Mouse (Mus musculus) heart, embryonic 12.5 days (tissue): ENCODE results near the gene Rasl11a. TPM values are rescaled to one million over a fixed set of nuclear protein-coding genes. Genes with fewer than 3 reads are reported as not detected.

ENCODE experiments used
- ATAC-seq: fragments of 200-750 bp; cut with Nextera tagmentation; 2 replicates; pipeline ENCODE4 v1.8.0; 2017; ENCODE audit warnings: moderate TSS enrichment, moderate library complexity; ENCODE audit not compliant: insufficient number of reproducible peaks, low FRiP score
- H3K27ac ChIP-seq: fragments of 300-500 bp; sonication (generic); 2 replicates; pipeline ENCODE4 v1.5.1; 2016; ENCODE audit warnings: mild to moderate bottlenecking, moderate library complexity; ENCODE audit not compliant: poor library complexity, severe bottlenecking
- H3K27me3 ChIP-seq: fragments of 300-500 bp; sonication (generic); replicated peaks from 2 replicates; pipeline ENCODE4 v1.6.1; 2016; ENCODE audit warnings: mild to moderate bottlenecking, moderate library complexity
- H3K36me3 ChIP-seq: fragments of 300-500 bp; sonication (generic); 2 replicates; pipeline ENCODE4 v1.6.1; 2016; ENCODE audit warnings: mild to moderate bottlenecking, moderate library complexity
- H3K4me1 ChIP-seq: fragments of 300-500 bp; sonication (generic); replicated peaks from 2 replicates; pipeline ENCODE4 v1.6.1; 2016; ENCODE audit warnings: mild to moderate bottlenecking
- H3K4me2 ChIP-seq: fragments of 300-500 bp; sonication (generic); 2 replicates; pipeline ENCODE4 v1.6.1; 2016; ENCODE audit warnings: mild to moderate bottlenecking, moderate library complexity
- H3K4me3 ChIP-seq: fragments of 300-500 bp; sonication (generic); 2 replicates; pipeline ENCODE4 v1.5.1; 2016; ENCODE audit warnings: mild to moderate bottlenecking
- H3K9ac ChIP-seq: fragments of 300-500 bp; sonication (generic); 2 replicates; pipeline ENCODE4 v1.6.1; 2016; ENCODE audit warnings: mild to moderate bottlenecking, moderate library complexity
- H3K9me3 ChIP-seq: fragments of 300-500 bp; sonication (generic); replicated peaks from 2 replicates; pipeline ENCODE4 v1.6.1; 2016; ENCODE audit warnings: mild to moderate bottlenecking, moderate library complexity
- WGBS: fragments of 180-500 bp; shearing (Covaris S2); methylation state at CpG from one replicate; pipeline ENCODE4 v1.1.7; 2016; 5-methylcytosine and 5-hydroxymethylcytosine counted together
- polyA plus RNA-seq: library from polyadenylated mRNA; unstranded; fragments of >200 nt; fragmentation: Nextera tagmentation; extraction: Ambion mirVana; gene quantifications from 2 replicates; pipeline ENCODE4 v1.2.1, GENCODE M21; 2016

The Rasl11a gene
- polyA plus RNA-seq, 1 experiment from 2014 or later, result 10.3 TPM

- H3K4me2 ChIP-seq, result peak overlapping the region; percentile 88
- H3K4me3 ChIP-seq, result peak overlapping the region; percentile 84
- no peaks in the 10 kb centered on the region for H3K27me3 ChIP-seq
- H3K36me3 ChIP-seq, result peaks cover 33% of the 10 kb centered on the region
- WGBS, result 47% methylated on average over 7 of the region's 7 CpGs
- H3K27ac ChIP-seq, result peak overlapping the region; percentile 84
- peaks cover 16% of the 10 kb centered on the region for H3K4me1 ChIP-seq
- ATAC-seq, result no peak; the same call in 1 of the 2 replicates
- H3K9ac ChIP-seq, result peak overlapping the region; percentile 32; the same call in 1 of the 2 replicates
- no peaks in the 10 kb centered on the region for H3K9me3 ChIP-seq
Observed at GRCm38 (mm10) chr5:146832435-146832768, 12.5 kb upstream of the Rasl11a start.

- H3K27ac ChIP-seq, result peak within 1 kb of the TSS; percentile 84
- peak; percentile 99 for ATAC-seq
- H3K9me3 ChIP-seq, result no peaks in the 10 kb centered on the region
- WGBS, result under 1% methylated on average over 60 of the region's 60 CpGs
- peak within 1 kb of the TSS; percentile 84 for H3K4me3 ChIP-seq
- no peaks in the 10 kb centered on the region for H3K27me3 ChIP-seq
- peak within 1 kb of the TSS; percentile 88 for H3K4me2 ChIP-seq
- peaks cover 16% of the 10 kb centered on the region for H3K4me1 ChIP-seq
- H3K36me3 ChIP-seq, result peaks cover 38% of the 10 kb centered on the region
- H3K9ac ChIP-seq, result peak within 1 kb of the TSS; percentile 95
Observed at GRCm38 (mm10) chr5:146832769-146833448, 12.0 kb upstream of the Rasl11a start, which contains the start of gene Rpl21. Gene Rpl21, plus strand, starts transcription at chr5:146832890.

GRCm38 (mm10) chr5:146833673-146834201 is 11.1 kb upstream of the Rasl11a start:
- 16% methylated on average over 8 of the region's 8 CpGs for WGBS
- Histone ChIP-seq H3K4me1 (peaks cover 16% of the 10 kb centered on the region), H3K4me2 (peak overlapping the region; percentile 88), H3K4me3 (peak overlapping the region; percentile 84), H3K36me3 (peaks cover 47% of the 10 kb centered on the region), H3K9ac (peak overlapping the region; percentile 95), H3K27me3 (no peaks in the 10 kb centered on the region), H3K27ac (peak overlapping the region; percentile 84), H3K9me3 (no peaks in the 10 kb centered on the region)
- no peak for ATAC-seq

- H3K4me2 ChIP-seq, result no peak overlapping the region
- H3K9ac ChIP-seq, result no peak overlapping the region
- ATAC-seq, result no peak
- H3K36me3 ChIP-seq, result peaks cover 51% of the 10 kb centered on the region
- H3K4me1 ChIP-seq, result peaks cover 16% of the 10 kb centered on the region
- no peak overlapping the region for H3K4me3 ChIP-seq
- 81% methylated on average over 8 of the region's 8 CpGs for WGBS
- no peaks in the 10 kb centered on the region for H3K27me3 ChIP-seq
- no peak overlapping the region for H3K27ac ChIP-seq
- no peaks in the 10 kb centered on the region for H3K9me3 ChIP-seq
Observed at GRCm38 (mm10) chr5:146834959-146835358, 9.9 kb upstream of the Rasl11a start.

GRCm38 (mm10) chr5:146837967-146838720 is 6.7 kb upstream of the Rasl11a start:
- H3K9me3 ChIP-seq, result no peaks in the 10 kb centered on the region
- no peak for ATAC-seq
- H3K4me1 ChIP-seq, result peaks cover 11% of the 10 kb centered on the region
- no peak overlapping the region for H3K4me3 ChIP-seq
- H3K4me2 ChIP-seq, result no peak overlapping the region
- H3K9ac ChIP-seq, result no peak overlapping the region
- 62% methylated on average over 7 of the region's 7 CpGs for WGBS
- H3K27me3 ChIP-seq, result no peaks in the 10 kb centered on the region
- H3K27ac ChIP-seq, result no peak overlapping the region
- peaks cover 51% of the 10 kb centered on the region for H3K36me3 ChIP-seq

- H3K9ac ChIP-seq, result no peak overlapping the region
- H3K4me3 ChIP-seq, result no peak overlapping the region
- no peaks in the 10 kb centered on the region for H3K27me3 ChIP-seq
- no peak for ATAC-seq
- peaks cover 8% of the 10 kb centered on the region for H3K4me1 ChIP-seq
- H3K27ac ChIP-seq, result no peak overlapping the region
- H3K4me2 ChIP-seq, result no peak overlapping the region
- H3K36me3 ChIP-seq, result peaks cover 51% of the 10 kb centered on the region
- H3K9me3 ChIP-seq, result no peaks in the 10 kb centered on the region
- 43% methylated on average over 12 of the region's 12 CpGs for WGBS
Observed at GRCm38 (mm10) chr5:146838836-146839648, 5.8 kb upstream of the Rasl11a start.

GRCm38 (mm10) chr5:146839760-146840159 is 5.1 kb upstream of the Rasl11a start:
- WGBS, result 52% methylated on average over 5 of the region's 5 CpGs
- Histone ChIP-seq H3K27ac (no peak overlapping the region), H3K4me2 (no peak overlapping the region), H3K9ac (no peak overlapping the region), H3K4me1 (peaks cover 6% of the 10 kb centered on the region; the same call in 1 of the 2 replicates), H3K4me3 (no peak overlapping the region), H3K36me3 (peaks cover 44% of the 10 kb centered on the region), H3K27me3 (no peaks in the 10 kb centered on the region), H3K9me3 (no peaks in the 10 kb centered on the region)
- no peak for ATAC-seq

- ATAC-seq, result no peak
- Histone ChIP-seq H3K4me2 (no peak overlapping the region), H3K4me3 (no peak overlapping the region), H3K36me3 (peaks cover 37% of the 10 kb centered on the region), H3K4me1 (peaks cover 11% of the 10 kb centered on the region; the same call in 1 of the 2 replicates), H3K27ac (no peak overlapping the region), H3K9ac (no peak overlapping the region), H3K27me3 (no peaks in the 10 kb centered on the region), H3K9me3 (no peaks in the 10 kb centered on the region)
- 66% methylated on average over 4 of the region's 4 CpGs for WGBS
Observed at GRCm38 (mm10) chr5:146840422-146840821, 4.4 kb upstream of the Rasl11a start.

- ATAC-seq, result no peak
- Histone ChIP-seq H3K9me3 (no peaks in the 10 kb centered on the region), H3K27ac (no peak overlapping the region), H3K4me3 (no peak overlapping the region), H3K27me3 (no peaks in the 10 kb centered on the region), H3K9ac (no peak overlapping the region), H3K4me2 (no peak overlapping the region), H3K36me3 (peaks cover 28% of the 10 kb centered on the region), H3K4me1 (peaks cover 19% of the 10 kb centered on the region; the same call in 1 of the 2 replicates)
- 84% methylated on average over 5 of the region's 5 CpGs for WGBS
Observed at GRCm38 (mm10) chr5:146841301-146841700, 3.6 kb upstream of the Rasl11a start.

- Histone ChIP-seq H3K27ac (no peak overlapping the region), H3K9ac (no peak overlapping the region), H3K4me3 (no peak overlapping the region), H3K4me1 (peaks cover 19% of the 10 kb centered on the region), H3K9me3 (no peaks in the 10 kb centered on the region), H3K27me3 (no peaks in the 10 kb centered on the region), H3K36me3 (peaks cover 21% of the 10 kb centered on the region), H3K4me2 (no peak overlapping the region)
- 90% methylated on average over 4 of the region's 4 CpGs for WGBS
- no peak for ATAC-seq
Observed at GRCm38 (mm10) chr5:146841996-146842395, 2.9 kb upstream of the Rasl11a start.
